Mouse (Mus musculus) yolk sac, embryonic 10.5 days (tissue): ENCODE results near the gene Crtac1.

Source experiments
- DNase-seq: peaks from one replicate; pipeline ENCODE4 v3.0.0-alpha.2; 2017; ENCODE audit warnings: low spot score

The Crtac1 gene

DNA sequence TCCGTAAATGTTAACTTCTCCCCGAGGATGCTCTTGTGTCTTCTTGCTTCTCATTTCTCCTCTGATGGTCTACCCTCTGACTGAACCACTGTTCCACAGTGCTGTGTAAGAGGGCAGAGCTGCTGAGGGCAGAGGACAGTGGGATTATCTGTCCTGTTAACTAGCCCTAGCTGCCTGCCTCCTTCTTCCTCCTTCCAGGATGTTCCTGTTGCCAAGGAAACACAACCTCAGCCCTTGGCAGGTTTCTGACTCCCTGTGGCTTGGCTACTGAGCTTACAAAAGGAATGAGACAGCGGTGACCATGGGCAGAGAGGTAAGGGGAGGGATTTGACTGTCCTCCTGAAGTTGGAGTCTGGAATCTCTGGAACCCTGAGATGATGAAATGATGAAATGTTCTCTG, 152.0 kb downstream of the Crtac1 start:
- no peak for DNase-seq

DNA sequence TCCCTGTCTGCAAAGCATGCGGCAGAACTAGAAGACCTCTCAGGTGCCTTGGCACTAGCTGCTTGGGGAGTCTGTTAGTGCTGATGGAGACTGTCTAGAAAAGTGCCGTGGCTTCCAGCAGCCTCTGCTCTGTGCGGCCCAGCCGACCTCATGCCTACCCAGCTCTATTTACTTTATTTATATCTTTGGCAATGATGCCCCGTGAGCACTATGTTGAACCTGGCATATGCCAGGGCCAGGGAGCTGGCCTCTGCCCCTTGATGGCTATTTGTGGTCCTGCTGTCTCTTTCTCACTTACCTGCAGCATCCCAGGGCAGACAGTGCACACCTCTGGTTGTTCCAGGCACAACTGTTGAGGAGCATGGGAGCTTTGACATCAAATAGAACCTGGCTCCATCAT, 153.1 kb downstream of the Crtac1 start:
- DNase-seq, result no peak

GRCm38 (mm10) chr19:42277288-42277687, 154.3 kb downstream of the Crtac1 start:
- DNase-seq, result no peak

DNA sequence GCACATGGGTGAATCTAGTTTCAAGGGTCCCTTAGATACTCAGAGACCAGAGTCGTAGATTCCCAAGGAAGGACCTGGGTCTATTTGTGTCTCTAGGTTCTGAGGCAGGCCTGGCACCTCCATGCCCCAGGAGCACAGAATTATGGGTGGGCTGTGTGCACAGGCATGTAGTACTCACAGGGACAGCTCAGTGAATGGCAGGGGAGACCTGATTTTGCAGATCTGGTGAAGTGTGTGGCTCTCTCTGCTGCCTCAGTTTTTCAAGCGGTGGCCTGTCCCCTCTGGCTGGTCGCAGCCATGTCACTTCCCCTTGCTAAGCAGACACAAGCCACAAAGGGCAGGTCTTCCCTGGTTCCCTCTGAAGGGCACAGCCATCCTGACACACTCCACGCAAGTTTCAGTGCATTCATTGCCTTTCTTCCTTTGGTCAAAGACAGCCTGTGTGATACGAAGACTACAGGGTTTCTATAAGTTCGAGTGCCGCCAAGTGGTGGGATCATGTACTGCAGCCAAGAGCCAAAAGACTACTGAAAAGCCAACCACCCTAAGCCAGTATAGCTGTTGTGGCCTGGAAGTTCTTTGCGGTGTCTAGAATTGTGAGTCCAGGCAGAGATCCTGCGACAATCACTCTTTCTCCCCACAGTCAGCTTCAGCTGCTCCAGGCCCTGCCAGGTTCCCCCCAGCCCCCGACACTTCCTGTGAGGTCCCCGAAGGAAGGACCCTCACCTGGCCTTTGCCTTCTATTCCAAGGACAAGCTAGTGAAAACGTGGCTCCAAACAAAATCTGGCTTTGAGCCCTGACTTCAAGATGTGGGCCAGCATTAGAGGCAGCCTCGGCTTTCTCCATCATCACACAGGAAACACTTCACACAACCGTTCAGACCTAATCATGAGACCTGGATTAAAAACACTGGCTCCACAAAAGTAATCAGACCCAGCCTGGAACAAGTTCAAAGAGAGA, 159.3 kb downstream of the Crtac1 start:
- peak; percentile 57 for DNase-seq

DNA sequence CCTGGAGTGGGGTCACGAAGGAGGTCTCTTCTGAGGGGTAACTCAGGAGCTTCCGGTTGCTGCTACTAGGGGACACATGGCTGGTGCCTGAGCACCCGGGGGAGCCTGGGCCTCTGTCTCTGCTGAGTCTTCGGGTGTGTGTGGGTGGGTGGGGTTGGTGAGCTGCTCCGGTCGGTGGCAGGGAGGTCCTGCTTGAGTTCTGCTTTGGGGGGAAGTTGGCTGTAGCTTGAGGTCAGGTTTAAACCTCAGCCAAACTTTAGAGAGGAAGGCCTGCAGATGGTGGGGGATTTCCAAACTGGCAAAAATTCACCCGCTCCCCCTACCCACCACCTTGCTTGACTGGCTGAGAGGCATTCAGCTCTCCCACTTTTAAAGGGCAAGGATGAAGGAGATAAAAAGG, 160.4 kb downstream of the Crtac1 start:
- no peak for DNase-seq

DNA sequence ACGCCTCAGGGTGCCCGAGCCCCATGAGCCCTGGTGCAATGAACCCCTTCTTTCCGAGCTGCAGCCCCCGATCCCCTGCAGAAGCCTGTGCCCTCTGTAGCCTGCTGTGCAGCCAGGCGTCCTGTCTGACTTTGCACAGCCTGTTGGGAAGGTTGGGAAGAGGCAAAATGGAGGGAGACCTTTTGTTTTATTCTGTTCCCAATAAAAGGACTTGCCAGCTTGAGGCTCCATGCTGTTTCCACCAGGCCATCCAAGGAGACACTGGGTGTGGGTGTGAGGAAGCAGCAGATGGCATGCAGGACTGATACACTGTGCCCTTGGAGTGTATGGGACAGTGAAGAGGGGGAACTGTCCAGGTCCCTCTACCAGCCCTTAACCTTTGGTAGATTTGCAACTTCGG, 161.5 kb downstream of the Crtac1 start:
- DNase-seq, result no peak

GRCm38 (mm10) chr19:42268337-42268736, 163.2 kb downstream of the Crtac1 start:
- peak; percentile 35 for DNase-seq

DNA sequence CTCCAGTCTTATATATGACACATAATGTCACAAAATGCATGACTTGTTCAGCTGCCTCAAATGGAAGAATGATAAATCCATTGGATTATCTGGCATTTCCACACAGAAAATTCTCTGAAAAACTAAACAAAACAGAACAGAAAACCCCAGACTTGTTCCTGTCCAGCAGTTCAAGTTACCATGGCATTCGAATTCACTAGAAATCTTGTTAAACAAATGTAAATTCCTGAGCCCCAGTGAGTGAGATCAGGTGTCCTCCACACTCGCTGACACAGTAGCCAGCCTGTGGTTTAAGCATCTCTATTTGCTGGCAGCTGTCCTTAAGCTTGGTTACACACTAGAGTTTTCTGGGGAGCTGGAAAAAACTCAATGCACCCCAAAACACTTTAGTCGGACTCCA, 168.1 kb downstream of the Crtac1 start:
- no peak for DNase-seq

DNA sequence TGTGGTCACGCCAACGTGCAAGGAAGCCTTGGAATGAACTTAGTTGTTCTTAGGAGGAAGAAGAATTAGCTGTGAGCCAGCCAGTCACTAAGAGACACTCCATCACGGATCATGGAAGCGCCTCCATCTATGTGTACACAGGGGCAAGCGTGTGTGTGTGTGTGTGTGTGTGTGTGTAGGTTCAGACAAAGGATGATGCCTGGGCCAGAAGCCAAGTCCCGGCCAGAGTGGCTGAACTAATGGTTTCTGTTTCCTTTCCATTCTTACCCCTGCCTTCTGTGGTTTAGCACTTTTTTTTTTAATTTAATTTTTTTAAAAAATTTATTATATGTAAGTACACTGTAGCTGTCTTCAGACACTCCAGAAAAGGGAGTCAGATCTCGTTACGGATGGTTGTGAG, 171.1 kb downstream of the Crtac1 start:
- DNase-seq, result no peak

- no peak for DNase-seq
Measured at GRCm38 (mm10) chr19:42258596-42258995, 173.0 kb downstream of the Crtac1 start.

DNA sequence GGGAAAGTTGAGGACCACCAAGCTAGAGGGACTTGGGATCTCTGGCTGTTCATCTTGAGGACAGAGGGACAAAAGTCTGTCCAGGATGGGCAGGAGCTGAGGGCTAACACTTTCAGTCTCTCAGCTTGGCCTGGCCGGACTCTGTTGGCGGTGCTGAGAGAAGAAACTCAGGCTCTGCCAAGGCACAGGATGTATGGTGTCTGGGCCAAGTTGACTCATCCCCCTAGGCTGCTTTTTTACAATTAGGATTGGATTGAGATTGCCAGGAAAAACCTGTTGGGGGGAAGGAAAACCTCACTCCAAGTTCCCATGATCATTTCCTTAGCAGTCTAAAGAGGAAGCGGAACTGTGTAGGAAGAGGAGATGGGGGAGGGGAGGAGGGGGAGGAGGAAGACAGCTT, 173.6 kb downstream of the Crtac1 start:
- no peak for DNase-seq

DNA sequence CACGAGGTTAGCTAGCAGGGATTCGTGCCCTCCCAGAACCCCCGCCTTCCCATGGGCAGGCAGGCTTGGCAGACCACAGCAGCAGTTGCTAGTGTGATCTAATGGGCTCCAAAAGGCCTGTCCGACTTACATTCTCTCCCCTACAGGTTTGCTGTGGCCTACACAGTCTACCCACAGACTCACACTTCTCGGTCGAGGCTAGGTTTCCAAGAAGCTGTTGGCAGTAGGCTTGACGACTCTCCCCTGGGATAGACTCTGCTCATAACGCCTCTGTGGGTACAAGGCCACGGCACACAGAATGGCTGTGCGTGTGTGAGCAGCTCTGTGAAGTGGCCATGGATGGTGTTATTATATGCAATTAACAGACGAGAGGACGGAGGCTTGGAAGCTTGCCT, 174.3 kb downstream of the Crtac1 start:
- no peak for DNase-seq

GRCm38 (mm10) chr19:42256611-42257240, 174.9 kb downstream of the Crtac1 start:
- DNase-seq, result no peak

DNA sequence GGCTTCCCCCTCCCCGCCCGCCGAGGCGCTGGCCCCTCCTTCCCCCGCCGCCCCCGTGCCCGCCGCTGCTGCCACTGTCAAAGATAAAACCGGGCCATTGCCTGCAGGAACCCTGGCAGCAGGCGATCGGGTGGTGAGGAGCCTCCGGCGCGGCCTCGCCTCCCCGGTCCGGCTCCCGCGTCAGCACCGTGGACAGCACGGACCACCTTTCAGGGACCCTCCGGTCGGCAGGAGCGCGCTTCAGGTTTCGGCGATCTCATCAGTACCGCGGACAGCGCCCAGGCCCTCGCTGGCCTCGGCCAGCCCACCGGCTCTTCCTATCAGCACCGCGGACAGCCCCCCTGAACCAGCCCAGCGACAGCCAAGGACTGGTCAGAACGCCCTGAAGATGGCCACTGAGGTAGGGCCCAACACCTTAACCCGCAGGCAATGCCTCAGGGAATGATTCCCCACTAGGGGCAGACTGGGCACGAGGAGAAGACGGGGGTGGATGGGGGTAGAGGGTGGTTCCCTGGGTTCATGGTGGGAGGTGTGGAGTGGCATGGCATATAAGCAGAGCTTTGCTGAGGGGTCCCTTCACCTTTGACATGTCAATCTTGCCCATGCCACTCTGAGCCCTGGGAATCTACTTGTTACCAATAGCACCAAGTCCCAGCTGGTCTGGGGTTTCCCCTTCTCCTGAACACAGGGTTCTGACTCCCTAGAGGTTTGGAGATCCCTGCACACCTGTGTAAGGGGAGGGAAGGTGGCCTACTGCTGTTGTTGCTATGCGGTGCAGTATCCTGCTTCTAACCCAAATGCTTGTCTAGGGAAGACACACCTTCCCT, 175.6 kb downstream of the Crtac1 start:
- peak; percentile 90 for DNase-seq

- DNase-seq, result no peak
Measured at GRCm38 (mm10) chr19:42255438-42255783, 176.2 kb downstream of the Crtac1 start.

DNA sequence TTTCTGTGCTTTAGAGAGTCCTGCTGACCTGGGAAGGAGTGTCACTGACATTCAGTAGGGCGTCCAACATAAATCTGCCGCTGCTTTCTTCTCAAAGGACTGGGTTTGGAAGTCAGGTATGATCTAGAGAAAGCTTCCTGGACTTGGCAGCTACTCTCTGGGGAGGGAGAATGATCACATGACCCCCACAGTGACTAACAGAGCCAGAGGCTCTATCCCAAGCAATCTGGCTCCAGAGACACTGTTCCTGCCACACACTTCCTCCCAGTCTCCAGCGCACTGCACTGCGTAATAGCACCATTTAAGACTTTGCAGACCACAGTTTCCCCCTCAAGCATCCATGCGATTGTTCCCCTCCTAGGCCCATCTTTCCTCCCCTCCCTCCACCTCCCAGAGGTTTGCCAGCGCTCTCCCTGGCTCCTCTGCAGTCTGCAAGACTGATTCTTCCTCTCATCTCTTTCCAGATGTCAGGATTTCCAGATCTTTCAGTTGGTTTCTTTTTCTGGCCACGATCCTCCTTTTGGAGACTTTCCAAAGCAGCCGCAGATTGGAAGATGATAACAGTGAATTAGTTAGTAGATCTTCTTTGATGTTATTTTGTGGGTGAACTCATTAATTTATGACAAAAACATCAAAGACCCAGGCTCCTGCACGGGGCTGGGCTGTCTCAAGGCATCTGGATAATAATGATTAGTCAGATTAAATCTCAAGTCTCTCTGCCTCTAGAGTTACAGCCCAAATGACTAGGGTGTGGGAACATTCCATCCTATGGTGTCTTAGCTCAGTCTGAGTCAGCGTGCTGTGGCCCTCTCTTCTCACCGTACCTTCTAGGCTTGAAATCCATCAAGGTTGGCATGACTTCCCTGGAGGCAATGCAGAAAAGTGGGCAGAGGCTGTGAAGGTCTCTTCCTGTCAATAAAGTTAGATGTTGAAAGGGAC, 181.3 kb downstream of the Crtac1 start:
- DNase-seq, result no peak

DNA sequence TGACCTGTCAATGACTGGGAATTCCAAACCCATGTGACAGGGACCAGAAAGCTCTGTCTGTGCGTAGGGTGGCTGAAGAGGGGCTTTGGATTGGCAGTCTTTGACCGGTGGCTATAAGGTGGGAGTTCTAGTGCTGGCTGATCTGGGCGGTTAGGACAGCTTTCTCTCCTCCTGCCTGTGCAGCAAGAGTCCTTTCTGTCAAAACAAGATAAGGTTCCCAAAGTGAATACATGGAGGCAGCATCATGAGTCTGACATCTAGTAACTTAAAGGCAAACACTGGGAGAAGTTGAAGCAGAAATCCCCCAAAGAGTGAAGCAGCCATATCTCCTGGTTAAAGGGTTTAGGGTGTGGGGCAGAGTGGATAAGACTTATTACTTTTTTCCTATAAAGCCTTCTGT, 184.1 kb downstream of the Crtac1 start, which contains the start of gene Golga7b:
Golga7b (plus strand) TSS at position 56 of the 400 bp plus-strand sequence.
- no peak for DNase-seq

- DNase-seq, result no peak
Measured at GRCm38 (mm10) chr19:42246626-42247025, 185.0 kb downstream of the Crtac1 start.

DNA sequence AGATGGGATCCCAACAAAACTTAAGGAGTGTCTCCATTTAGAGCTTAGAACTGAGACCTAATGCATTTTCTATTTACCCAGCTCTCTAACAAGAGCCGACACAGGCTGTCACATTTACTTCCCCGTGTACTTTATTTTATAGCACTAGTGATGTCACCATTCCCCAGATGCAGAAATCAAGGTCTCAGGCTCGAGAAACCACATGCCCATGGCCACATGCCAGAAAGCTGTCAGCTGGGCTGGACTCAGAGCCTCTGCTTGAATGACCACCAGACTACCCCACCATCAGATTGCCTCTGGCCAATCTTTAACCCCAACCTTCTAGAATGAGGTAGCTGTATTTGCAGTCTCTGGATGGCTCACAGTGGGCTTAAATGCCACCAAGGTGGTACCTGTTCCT, 188.2 kb downstream of the Crtac1 start:
- no peak for DNase-seq

- DNase-seq, result peak; percentile 55
Measured at GRCm38 (mm10) chr19:42240881-42241280, 190.7 kb downstream of the Crtac1 start.

DNA sequence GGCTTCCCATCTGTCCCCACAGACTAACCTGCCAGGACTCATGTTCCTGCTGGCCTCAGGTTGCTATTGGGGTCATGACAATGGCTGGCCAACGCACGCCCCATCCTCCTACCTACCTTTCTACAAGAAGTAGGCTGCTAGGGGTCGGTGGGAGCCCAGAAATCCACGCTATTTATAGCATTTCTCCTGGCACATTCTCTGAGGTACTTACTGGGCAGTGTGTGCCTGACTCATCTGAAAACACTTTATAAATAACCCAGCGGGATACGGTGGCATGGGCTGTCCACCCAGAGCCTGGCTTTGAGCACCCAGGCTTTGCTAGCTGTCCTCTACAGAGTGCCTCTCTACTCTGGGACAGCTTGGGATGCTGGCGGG, 193.3 kb downstream of the Crtac1 start:
- no peak for DNase-seq
